Mouse (Mus musculus) ES-E14 (cell line): ENCODE data around the gene Gjb6.

Experiments
- CHD2 ChIP-seq: IDR thresholded peaks from 2 replicates; pipeline ENCODE4 v1.6.1; 2014; ENCODE audit warnings: mild to moderate bottlenecking, low read depth, low read length, inconsistent platforms
- HCFC1 ChIP-seq: IDR thresholded peaks from 2 replicates; pipeline ENCODE4 v1.6.1; 2012; ENCODE audit warnings: low read length, inconsistent platforms, borderline replicate concordance; ENCODE audit not compliant: insufficient read depth
- MAFK ChIP-seq: IDR thresholded peaks from 2 replicates; pipeline ENCODE4 v1.6.1; 2014; ENCODE audit warnings: mild to moderate bottlenecking, low read depth, low read length, inconsistent platforms; ENCODE audit not compliant: insufficient read depth
- ZC3H11A ChIP-seq: IDR thresholded peaks from 2 replicates; pipeline ENCODE4 v1.6.1; 2012; ENCODE audit warnings: low read depth, mild to moderate bottlenecking, inconsistent platforms, low read length, borderline replicate concordance

- TF ChIP-seq HCFC1 (no peak), MAFK (no peak), ZC3H11A (no peak), CHD2 (no peak)
Measured at GRCm38 (mm10) chr14:57095855-57096254, 37.6 kb downstream of the Gjb6 start.
